Mouse (Mus musculus) spleen, embryonic (tissue): ENCODE data around the gene Prl3b1.

Experiments
- CTCF ChIA-PET: fragments of 350-600 bp; sonication (Branson Sonifier 250); formaldehyde crosslinking; loops from one replicate; lab custom pipeline; 2022; lab: Charles Lee

Gene Prl3b1

DNA sequence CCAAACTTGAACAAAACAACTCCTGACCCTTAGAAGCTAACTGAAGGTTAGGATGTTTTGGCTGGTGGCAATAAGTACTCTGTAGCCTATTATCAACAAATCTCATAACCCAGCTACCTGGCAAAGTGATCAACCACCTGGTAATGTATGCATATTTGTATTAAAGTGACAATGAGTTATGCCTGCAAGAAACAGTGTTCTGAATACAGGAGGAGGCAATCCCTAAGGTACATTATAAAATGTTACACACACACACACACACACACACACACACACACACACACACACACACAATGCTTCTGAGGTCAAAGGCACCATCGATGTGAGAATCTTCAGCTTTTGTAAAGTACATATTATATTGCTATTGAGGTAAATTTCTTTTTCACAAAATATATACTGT is at the start of gene Prl3b1:
Gene Prl3b1, plus strand, starts transcription at position 301 of the 400 bp plus-strand sequence.
- CTCF ChIA-PET: no interaction called here

DNA sequence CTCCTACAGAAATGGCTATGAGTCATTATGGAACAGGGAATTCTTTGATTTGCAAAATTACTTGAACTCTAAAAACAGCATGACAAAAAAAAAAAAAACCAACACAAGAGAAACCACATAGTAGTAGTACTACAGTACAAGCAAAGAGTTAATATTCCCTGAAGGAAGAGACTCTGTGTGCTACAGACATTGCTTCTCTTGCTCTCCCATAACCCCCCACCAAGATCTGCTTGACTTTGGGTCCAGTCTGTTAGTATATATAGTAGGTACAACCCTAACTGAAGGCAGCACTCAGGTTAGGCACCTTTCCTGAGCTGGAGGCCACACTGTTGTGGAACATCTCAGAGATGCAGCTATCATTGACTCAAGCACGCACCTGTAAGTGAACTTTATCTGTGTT is 45.3 kb upstream of the Prl3b1 start, which contains the start of gene Prl3c1:
Gene Prl3c1, plus strand, starts transcription at position 301 of the 400 bp plus-strand sequence.
- CTCF ChIA-PET: no interaction called here

DNA sequence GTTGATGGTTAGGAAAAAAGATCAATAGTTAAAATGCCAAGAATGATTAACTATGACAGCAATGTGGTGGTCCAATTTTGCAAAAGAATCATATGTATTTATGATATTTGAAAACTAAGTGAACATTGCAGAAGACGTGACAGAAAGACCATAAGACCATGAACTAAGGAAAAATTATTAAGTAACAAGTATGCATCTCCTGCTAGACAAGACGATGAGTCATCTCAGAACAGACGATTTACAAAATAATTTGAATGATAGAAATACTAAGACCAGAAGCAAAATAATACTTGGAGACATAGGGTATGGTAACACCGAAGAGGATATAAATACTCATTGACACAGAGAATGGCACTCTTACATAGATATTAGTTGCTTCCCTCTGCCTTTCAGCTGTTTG is 17.5 kb downstream of the Prl3b1 start, which contains the start of gene Prl3a1:
Gene Prl3a1, plus strand, starts transcription at position 301 of the 400 bp plus-strand sequence.
- CTCF ChIA-PET: no interaction called here
